Mouse (Mus musculus) megakaryocyte-erythroid progenitor cell, adult 5-6 weeks (primary cell): ENCODE measurements around the gene Tamm41. TPM values are rescaled to one million over a fixed set of nuclear protein-coding genes. Genes with fewer than 3 reads are reported as not detected.
A peak's percentile ranks its signal among the peaks of the same experiment; 100 is the strongest.

Experiments
- ATAC-seq: replicated peaks from 2 replicates; pipeline ENCODE4 v1.8.0; 2016; ENCODE audit warnings: mild to moderate bottlenecking, inconsistent platforms; ENCODE audit not compliant: severe bottlenecking, poor library complexity, low FRiP score, low TSS enrichment
- total RNA-seq, 2 experiments: library from RNA; stranded (forward) in 1 of 2; stranded (reverse) in 1 of 2; fragments of 200-1000, 215-1000 nt in 1 of 2; fragments of >200 nt in 1 of 2; fragmentation: Nextera tagmentation in 1 of 2; gene quantifications; 2 replicates each; pipeline ENCODE4 v1.2.3; 2014 to 2017

The Tamm41 gene
- 70.2 and 107 TPM in 2 replicates for total RNA-seq (2014; fragmentation: Nextera tagmentation)
- total RNA-seq (2017): 75.1 and 92.8 TPM in 2 replicates

DNA sequence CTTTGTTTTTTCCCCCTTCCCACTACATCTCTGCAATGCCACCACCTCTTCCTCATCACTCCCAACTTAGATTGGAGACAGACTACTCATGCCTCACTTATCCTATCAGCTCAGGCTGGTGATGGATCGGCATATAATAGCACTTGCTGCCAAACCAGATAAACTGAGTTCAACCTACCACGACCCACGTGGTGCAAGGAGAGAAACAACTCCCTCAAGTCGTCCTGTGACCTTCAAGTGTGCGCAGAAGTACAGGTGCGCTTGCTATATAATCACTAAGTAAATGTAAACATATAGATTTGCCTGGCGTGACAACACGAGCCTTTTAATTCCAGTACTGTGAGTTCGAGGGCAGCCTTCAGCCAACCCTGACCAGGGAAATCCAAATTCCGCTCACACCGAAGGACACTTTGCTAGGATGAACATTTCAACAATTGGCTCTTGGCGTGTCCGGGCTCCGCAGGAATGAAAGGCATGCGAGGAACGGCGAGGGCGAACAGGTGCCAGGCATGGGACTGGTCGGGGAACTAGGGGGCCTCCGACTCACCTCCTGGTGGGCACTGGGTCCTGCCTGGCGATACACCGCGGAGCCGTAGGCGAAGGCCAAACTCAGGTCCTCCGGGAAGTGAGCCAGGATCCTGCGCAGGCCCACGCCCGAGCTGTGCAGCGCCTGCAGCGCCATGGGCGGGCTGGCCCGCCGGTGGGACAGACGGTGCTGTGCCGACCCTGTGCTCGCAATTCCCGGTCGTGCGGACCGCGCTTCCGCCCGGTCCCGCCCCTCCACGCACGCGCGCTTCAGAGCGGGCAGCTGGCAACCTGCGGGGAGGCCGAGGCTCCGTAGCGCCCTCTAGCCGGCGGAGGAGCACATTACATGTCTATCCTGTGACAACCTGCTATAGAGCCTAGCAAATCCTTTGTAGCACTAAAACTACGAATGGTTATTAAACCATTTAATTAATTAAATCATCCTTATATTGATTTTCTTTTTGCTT lies at the start of gene Tamm41:
Gene Tamm41 (minus strand): TSS at position 774 of the 992 bp plus-strand sequence.
- ATAC-seq: peak; percentile 95

DNA sequence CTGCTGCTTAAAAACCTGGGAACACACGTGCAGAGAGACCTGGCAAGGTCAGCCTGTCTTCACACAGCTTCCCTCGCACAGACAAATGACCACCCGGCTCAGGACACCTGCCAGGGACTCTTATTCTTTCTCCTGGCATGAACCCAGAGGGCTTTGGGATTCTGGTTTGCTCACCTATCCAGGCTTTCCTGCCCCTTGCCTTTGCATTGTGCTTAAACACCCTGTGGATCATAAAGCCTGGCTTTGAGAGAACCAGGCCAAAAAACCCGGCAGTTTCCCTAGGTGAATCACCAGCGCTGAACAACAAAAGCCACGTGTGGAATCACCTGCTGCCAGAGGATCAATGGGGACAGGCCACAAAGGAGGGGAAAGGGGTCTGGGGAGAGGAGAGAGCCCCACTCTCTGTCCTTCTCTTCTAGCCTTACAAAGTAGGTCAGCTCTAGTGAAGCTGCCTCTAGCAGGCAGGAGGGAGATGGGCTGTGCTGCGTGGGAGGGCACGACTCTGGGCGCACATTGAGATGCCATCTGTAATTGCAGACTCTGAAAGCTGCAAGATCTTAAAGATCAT lies 47.7 kb upstream of the Tamm41 start:
- ATAC-seq: no peak

DNA sequence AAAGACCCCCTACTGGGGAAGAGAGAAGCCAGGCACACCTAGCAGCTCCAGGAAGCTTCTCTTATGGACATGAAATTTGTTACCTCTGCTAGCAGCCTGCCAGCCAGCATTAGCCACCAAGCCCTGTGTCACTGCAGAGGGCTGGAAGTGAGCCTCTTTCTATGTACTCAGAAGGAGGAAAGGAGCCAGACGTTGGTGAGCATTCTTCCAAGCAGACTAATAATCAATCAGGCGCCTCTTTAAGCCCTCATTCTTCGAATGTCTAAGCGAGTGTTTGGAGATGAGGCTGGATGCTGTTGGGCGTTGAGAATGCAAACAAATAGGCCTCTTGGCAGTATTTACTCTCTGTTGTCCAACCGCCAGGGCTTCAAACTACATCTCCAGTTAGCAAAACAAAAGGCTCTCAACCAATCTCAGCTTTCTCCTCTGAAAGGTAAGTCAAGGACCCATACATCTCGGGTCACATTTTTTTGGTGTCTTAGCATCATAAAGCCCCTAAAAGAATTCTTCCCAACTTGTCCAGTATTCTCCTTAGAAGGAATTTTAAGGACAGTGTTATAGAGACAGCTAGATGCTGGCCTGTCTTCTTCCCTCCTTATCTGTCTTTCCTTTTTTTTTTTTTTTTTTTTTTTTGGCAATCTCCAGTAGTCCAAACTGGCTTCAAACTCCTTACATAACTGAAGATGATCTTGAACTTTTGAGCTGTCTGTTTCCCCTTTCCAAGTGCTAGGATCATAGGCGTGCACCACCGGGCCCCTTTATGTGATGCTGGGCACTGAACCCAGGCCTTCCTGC lies 39.3 kb upstream of the Tamm41 start:
- no peak for ATAC-seq

DNA sequence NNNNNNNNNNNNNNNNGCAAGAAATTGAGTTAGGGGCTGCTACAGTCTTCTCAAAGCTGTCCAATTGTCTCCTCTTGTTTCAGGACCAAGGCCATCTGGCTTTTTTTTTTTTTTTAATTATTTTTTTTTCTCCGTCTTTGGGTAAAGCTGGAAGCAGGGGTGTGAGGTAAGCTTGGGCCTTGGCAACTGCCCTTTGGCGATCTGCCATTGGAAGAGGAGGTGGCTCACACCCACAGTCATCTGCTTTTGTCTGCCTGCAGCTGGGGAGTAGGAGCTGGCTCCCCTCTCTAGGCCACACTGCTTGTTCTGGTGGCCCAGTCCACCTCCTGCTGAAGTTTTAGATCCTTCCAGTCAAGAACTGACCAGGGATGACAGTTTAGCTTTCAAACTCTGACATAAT lies 34.3 kb upstream of the Tamm41 start:
- no peak for ATAC-seq

DNA sequence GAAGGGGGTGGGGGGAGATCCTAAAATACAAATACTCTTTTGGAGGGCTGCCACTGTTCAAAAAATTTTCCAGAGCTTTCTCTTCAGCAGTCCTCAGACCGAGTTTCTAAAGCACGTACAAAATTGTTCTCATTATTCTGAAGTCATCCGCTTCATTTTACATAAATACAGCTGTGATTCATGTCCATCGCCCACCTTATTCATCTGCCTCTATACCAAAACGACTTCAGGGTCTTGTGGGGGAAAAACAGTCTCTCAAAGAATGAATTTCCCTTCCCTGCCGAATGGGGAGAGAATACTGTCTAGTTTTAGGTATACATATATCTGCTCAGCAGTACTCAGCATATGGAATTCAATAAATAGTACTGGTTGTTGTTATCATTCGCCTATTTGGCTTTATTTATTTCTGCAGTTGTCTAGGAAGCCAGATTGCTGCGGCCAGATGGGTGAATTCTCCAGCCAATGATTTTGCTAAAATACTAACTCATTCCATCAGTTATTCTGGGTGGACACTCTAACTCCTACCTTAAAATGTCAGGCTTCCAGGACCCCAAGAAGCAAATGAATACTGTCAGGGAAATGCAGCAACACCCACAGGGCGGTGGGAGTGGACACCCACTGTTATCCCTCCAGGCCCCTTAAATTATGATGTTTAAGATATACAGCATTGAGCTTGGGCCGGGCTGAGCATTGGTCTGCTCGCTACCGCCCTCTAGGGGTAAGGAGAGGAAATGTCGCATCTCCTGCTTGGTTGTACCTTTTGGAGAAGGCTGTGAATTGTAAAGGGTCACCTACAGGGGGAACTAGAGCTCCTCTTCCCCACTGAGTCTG lies 27.9 kb upstream of the Tamm41 start:
- peak; percentile 94 for ATAC-seq

DNA sequence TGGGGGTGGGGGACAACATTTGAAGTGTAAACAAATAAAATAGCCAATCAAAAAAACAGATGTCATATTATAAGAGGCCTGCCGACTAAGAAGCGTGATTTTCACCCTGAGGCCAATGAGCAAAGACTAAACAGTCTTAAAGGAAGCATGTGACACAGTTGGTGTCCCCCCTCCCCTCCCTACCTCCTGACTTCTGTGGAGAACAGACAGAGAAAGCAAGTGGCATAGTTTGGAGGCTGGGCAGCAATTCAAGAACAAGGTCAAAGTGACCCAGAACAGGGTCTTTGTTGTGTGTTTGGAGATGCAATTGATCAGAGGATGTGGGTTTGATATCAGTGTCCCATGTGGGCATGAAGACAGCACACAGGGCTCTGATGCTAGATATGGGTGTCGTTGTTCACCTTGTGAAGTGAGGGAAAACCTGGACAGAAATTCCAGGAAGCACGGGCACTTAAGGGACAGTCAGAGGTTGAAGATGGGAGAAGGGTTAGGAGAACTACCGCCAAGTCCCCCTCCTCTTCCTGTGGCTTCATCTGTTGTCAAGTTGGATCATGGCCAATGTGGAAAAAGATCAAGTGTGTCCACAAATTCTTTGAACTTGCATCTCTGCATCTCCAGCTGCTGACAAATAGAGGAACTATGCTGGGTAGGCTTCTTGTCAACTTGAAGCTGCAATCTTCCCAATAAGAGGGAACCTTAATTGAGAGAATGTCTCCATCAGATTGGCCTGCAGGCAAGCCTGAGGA lies 25.1 kb upstream of the Tamm41 start:
- ATAC-seq: no peak

DNA sequence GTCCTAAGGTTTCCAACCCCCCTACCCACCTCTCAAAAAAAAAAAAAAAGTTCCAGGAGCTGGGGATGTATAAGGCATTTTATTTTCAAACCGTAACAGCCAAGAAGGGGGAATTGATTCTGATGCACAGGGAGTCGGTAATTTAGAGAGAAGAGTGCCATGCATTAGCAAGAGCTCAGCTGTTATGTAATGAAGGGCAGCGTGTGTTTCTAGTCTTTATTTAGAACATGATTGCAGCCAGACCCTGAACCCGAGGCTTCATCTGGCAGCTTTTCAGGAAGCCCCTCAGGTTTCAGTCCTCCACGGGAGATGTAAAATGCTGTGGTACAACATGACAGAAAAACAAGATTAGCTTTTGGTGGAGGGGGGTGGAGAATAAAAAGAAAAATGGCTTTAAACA lies 21.6 kb upstream of the Tamm41 start:
- ATAC-seq: no peak

DNA sequence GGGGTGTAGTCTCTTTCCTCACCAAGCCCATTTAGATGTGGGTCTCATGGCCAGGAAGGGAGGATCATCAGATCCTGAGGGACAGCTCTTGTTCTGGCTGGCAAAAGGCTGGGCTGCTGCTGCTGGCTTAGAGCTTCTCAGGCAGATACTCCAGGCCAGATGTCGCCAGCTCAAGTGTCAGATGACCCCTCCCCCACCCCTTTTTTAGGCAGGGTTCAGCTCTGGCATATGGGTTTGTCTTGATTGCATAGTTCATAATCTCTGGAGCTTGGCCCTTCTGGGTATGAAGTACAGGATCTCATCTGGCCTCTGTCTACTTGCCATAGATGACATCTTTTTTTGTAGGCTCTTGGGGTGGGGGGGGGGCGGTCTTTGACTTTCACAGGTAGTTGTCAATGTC lies 19.0 kb upstream of the Tamm41 start:
- ATAC-seq: no peak

DNA sequence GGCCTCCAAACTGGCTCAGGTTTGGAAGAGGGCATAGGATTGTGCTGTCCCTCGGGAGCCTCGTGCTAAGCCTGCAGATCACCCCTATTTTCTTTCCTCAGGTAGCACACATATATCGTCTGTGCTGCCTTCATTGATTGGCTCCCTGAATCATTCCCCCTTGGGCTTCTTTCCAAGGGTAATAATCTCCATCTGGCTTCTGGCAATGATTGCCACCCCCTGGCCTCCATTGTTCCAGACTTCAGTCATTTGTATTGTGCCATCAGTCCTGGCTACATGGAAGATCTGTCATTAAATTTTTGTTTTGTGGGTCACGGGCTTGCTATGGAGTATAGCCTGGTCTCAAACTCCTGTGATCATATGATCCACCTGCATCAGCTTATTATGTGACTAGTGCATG lies 17.8 kb upstream of the Tamm41 start:
- no peak for ATAC-seq

DNA sequence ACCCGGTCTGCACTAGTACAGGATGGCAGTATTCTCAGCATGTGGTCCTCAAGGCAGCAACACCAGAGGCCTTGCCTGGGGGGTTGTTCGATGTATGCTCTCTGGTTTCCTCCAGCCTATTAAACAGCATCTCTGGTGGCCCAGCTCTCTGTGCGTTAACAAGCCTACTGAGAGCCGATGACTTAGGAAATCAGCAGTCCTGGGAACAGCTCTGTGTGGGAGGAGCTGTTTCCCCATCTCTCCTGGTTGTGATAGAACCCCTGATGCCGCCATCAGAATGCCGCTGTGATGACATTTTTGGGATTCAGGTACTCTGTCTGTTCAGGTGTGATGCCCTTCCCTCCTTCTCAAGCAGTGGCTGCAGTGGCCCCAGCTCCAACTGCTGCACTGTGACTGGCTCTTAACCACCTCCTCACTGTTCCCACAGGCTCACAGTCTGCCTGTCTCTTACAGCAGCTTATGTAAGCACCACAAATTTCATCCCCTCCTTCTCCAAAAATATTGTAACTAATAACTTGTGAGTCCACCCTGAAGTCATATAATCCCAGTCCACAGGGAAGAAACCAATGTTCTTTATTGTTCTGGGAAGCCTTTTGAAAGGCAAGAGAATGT lies 14.0 kb upstream of the Tamm41 start:
- no peak for ATAC-seq

DNA sequence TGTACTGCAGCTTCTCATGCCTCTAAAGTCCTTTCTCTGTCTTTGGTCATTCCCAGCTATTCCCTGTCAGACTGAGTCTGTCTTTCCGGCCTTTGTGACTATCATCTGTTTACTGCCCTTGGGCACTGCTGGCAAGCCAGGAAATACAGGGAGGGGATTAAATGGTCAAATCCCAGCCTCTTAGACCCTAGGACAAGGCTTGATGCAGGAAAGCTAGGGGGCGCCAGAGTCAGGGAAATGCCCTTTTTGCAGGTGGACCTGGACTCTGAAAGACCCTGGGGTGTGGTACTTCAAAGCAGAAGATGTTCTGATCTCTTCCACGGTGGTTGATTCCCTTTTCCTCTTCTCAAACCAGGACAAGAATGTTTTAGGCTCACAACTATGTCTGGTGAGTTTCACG lies 11.3 kb upstream of the Tamm41 start:
- no peak for ATAC-seq

DNA sequence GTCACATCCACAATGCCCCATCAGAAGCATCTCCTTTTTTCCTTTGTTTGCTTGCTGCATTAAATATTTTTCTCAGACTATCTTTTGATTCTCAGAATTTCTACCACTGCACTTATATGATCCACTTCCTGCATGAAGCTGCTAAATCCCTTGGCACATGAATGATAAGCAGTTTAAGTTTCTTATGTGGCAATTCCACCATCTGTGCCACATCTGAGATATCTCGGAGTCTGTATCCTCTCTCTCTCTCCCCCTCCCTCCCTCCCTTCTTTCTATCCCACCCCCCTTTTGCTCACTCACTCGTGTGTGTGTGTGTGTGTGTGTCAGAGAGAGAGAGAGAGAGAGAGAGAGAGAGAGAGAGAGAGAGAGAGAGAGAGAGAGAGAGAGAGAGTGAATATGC lies 10.1 kb upstream of the Tamm41 start:
- ATAC-seq: no peak

DNA sequence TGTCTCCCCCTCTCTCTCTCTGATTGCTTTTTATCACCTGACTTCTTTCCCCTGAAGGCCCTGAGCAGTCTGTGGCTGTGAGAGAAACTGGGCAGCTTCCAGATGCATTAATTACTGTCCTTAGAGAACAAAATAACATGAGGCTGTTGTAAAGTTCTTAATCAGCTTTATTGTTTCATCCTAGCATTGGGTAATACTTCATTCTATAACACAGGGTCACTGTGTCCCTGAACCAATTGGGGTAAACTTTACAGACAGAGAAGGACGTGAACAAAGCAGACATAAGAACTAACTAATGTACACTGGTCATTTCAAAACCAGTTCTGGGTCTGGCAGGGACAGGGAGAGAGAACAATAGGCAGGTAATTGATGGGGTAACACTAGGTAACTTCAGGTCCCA lies 8.4 kb upstream of the Tamm41 start:
- no peak for ATAC-seq

DNA sequence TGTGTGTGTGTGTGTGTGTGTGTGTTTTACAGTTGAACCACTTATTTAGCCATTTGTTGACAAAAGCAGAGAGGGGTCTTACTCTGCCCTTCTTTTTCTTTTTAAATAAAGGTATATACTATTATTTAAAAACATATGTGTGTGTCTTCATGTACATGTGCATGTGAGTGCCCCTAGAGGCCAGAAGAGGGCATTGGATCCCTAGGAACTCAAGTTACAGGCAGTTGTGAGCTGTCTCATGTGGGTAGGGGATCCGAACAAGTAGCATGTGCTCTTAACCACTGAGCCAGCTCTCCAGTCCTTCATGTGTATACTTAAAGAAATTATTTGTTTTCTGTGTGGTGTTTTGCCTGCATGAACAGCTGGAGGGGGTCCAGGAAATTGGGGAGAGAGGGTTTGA lies 7.0 kb upstream of the Tamm41 start:
- ATAC-seq: peak; percentile 84

DNA sequence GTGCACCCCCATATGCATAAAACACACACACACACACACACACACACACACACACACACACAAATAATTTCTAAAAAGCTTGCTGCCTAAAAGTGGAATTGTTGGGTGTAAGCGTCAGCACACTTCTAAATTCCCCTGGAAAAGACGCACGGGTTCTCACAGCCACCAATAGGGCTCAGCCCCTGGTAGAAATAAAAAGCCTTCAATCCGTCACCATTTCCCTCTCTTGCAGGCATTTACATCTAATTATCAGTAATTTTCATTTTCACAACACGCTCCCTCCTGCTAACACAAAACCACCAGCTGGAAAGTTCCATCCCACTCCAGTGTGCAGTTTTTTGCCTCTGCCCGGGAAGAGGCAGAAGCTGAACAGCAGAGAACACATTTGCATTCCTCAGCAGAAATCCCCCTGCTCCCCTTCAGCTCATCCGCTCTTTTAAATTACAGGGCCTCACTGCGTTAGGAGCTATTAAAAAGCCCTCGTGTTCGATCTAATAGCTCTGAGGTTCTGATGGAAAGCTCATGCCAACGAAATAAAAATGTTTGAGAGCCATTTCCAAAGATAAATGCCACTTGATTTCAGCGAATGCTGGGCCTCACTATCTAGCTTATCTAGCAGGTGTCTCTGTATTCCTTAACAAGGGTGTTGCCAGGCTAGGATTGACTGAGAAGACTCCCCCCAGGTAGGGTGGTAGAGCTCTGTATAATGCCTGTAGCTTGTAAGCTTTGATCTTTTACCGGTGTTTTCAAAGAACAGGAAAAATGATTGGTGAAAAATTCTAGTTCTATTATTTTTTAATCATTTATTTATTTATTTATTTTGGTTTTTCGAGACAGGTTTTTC lies 6.2 kb upstream of the Tamm41 start:
- ATAC-seq: no peak

DNA sequence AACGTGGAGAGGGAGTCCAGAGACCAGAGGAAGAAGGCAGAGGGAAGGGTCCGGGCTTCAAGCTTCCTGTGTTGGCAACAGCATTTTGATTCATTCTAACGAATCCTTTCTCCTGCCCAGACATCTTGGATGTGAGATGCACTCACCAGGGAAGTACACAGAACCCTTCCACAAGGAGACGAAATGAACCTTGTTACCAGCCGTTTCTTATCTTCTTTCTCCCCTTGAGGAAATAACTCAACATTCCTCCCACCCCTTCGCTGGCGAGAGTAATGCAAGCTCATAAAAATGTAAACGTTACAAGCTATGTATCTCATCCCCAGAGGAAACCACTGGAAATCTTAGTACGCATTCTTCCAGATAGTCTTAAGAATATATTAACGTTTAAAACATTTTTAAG lies 4.9 kb upstream of the Tamm41 start:
- no peak for ATAC-seq

DNA sequence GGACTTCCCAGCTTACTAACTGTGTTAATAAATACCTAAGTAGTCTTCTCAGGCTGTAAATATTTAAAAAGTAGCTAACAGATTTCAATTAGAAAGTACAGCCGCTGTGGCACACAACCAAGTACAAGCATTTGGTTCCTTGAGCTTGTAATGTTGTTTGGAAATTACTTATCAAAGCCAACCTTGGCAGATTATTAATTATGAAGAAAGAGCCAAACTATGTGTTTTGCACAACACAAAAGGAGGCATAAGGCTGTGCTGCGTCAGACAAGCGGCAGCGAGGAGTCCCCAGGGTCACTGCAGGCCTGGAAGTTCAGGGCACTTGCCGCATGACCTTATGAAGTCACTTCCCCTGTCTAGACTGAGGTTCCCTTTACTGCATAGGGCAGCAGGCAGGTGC lies 4.2 kb downstream of the Tamm41 start:
- no peak for ATAC-seq
